Mouse (Mus musculus): Measurements from ENCODE around the gene Wfdc5. TPM values are rescaled to one million over a fixed set of nuclear protein-coding genes. Genes with fewer than 3 reads are reported as not detected.
"Not testable (repeated sequence)": the region's sequence is repeated elsewhere in the genome, so short reads cannot be mapped to it uniquely, and the experiment has no call there.

Gene Wfdc5
- not detected for total RNA-seq (2021)
- long read RNA-seq = 0 reads

- no peak for DNase-seq (ENCODE audit: low spot score in 2 of 2)
Measured at GRCm38 (mm10) chr2:164182692-164183255, at the start of gene Wfdc5. Gene Wfdc5 (minus strand): TSS chr2:164182742.

GRCm38 (mm10) chr2:164228361-164229070 lies 46.0 kb upstream of the Wfdc5 start:
- DNase-seq (ENCODE audit: low spot score in 2 of 2) = no peak

GRCm38 (mm10) chr2:164221522-164221921 lies 39.0 kb upstream of the Wfdc5 start, which contains the start of gene Wfdc15b:
Gene Wfdc15b (minus strand): TSS chr2:164221660.
- DNase-seq (ENCODE audit: low spot score in 2 of 2) = no peak

- no peak for DNase-seq (ENCODE audit: low spot score in 2 of 2)
Measured at GRCm38 (mm10) chr2:164219295-164219694, 36.8 kb upstream of the Wfdc5 start.

- peak in 1 of 2 experiments; percentile 12 for DNase-seq (ENCODE audit: low spot score in 2 of 2)
Measured at GRCm38 (mm10) chr2:164212711-164213110, 30.2 kb upstream of the Wfdc5 start.

- DNase-seq (ENCODE audit: low spot score in 2 of 2) = no peak
Measured at GRCm38 (mm10) chr2:164210892-164211291, 28.4 kb upstream of the Wfdc5 start.

GRCm38 (mm10) chr2:164206676-164207075 lies 24.1 kb upstream of the Wfdc5 start:
- no peak for DNase-seq (ENCODE audit: low spot score in 2 of 2)

GRCm38 (mm10) chr2:164206011-164206410 lies 23.5 kb upstream of the Wfdc5 start:
- not testable (repeated sequence) for DNase-seq (ENCODE audit: low spot score in 2 of 2)

- no peak for DNase-seq (ENCODE audit: low spot score in 2 of 2)
Measured at GRCm38 (mm10) chr2:164199626-164200327, 17.2 kb upstream of the Wfdc5 start, which contains the start of gene Wfdc15a. Gene Wfdc15a (minus strand): TSS chr2:164200130.

- DNase-seq (ENCODE audit: low spot score in 2 of 2) = no peak
Measured at GRCm38 (mm10) chr2:164196700-164196990, 14.1 kb upstream of the Wfdc5 start.

GRCm38 (mm10) chr2:164195971-164196699 lies 13.6 kb upstream of the Wfdc5 start:
- DNase-seq (ENCODE audit: low spot score in 2 of 2) = no peak

- no peak for DNase-seq (ENCODE audit: low spot score in 2 of 2)
Measured at GRCm38 (mm10) chr2:164194959-164195630, 12.6 kb upstream of the Wfdc5 start.

GRCm38 (mm10) chr2:164192279-164192678 lies 9.7 kb upstream of the Wfdc5 start:
- no peak for DNase-seq (ENCODE audit: low spot score in 2 of 2)

- no peak for DNase-seq (ENCODE audit: low spot score in 2 of 2)
Measured at GRCm38 (mm10) chr2:164190576-164190975, 8.0 kb upstream of the Wfdc5 start, which contains the start of gene Wfdc12. Gene Wfdc12 (minus strand): TSS chr2:164190608.

GRCm38 (mm10) chr2:164188722-164189121 lies 6.2 kb upstream of the Wfdc5 start:
- no peak for DNase-seq (ENCODE audit: low spot score in 2 of 2)

GRCm38 (mm10) chr2:164184145-164184719 lies 1.7 kb upstream of the Wfdc5 start:
- no peak for DNase-seq (ENCODE audit: low spot score in 2 of 2)

GRCm38 (mm10) chr2:164183340-164183739 lies 798 bp upstream of the Wfdc5 start:
- no peak for DNase-seq (ENCODE audit: low spot score in 2 of 2)

- DNase-seq (ENCODE audit: low spot score in 2 of 2) = no peak
Measured at GRCm38 (mm10) chr2:164180770-164181169, 1.8 kb downstream of the Wfdc5 start.

GRCm38 (mm10) chr2:164180124-164180523 lies 2.4 kb downstream of the Wfdc5 start:
- peak; percentile 41 to 48 for DNase-seq (ENCODE audit: low spot score in 2 of 2)

- no peak for DNase-seq (ENCODE audit: low spot score in 2 of 2)
Measured at GRCm38 (mm10) chr2:164177831-164178230, 4.7 kb downstream of the Wfdc5 start.

GRCm38 (mm10) chr2:164175850-164176249 lies 6.7 kb downstream of the Wfdc5 start:
- DNase-seq (ENCODE audit: low spot score in 2 of 2) = no peak
